In the genomic region with DNA sequence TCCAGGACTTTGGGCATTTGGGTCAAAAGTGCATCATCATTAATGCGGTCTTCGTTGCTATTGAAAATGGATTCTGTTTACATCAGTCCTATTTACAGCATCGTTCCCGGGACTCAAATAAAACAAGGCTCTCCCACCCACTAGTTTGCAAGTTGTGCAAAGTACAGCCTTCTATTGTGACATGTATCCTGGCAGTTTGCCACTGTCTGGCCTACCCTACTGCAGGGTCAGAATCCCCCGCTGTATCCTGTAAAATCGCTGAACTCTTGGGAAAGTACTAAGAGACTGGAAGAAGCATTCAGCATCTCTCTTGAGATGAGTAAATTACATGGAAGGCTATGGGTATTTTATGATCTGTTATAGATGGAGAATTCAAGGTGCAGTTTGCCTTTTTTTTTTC, we compare ENCODE assay signal across 12 mouse cellular contexts.
DNase-seq lines count a peak whose midpoint lies in the region; ATAC-seq and TF ChIP-seq lines count a peak whose summit lies in the region.
"Had no signal": no experiment of that assay in that cellular context is flagged by ENCODE, and none has a peak within 500 bp of the region (broad histone marks: within the 10 kb centered on the region; RNA-seq: fewer than 3 reads in every experiment).

No protein-coding gene starts in this region.

- no peaks in the 10 kb centered on the region for H3K9me3 ChIP-seq in forebrain, embryonic 14.5 days (replicated peaks; ENCODE audit: control insufficient read depth, low read length)
- H3K9me3 ChIP-seq in forebrain, embryonic 12.5 days = no peaks in the 10 kb centered on the region
- no peaks in the 10 kb centered on the region for H3K9me3 ChIP-seq in liver, postnatal 0 days (ENCODE audit: low read length)
- no peaks in the 10 kb centered on the region for H3K9me3 ChIP-seq in liver, embryonic 11.5 days (ENCODE audit: control insufficient read depth, low read length)
- no peaks in the 10 kb centered on the region for H3K9me3 ChIP-seq in kidney, embryonic 14.5 days (ENCODE audit: control insufficient read depth, low read length)
- no peaks in the 10 kb centered on the region for H3K9me3 ChIP-seq in lung, postnatal 0 days (ENCODE audit: low read length)
- H3K9me3 ChIP-seq: forebrain, embryonic 15.5 days; hindbrain, embryonic 10.5 days had no signal

- no peaks in the 10 kb centered on the region for H3K27me3 ChIP-seq in forebrain, embryonic 14.5 days (replicated peaks; ENCODE audit: control insufficient read depth, insufficient read depth, low read length)
- H3K27me3 ChIP-seq in forebrain, embryonic 12.5 days = no peaks in the 10 kb centered on the region
- H3K27me3 ChIP-seq in liver, postnatal 0 days (ENCODE audit: insufficient read depth, low read length) = no peaks in the 10 kb centered on the region
- no peaks in the 10 kb centered on the region for H3K27me3 ChIP-seq in liver, embryonic 11.5 days (replicated peaks; ENCODE audit: control insufficient read depth, insufficient read depth, low read length)
- H3K27me3 ChIP-seq in kidney, embryonic 14.5 days (ENCODE audit: control insufficient read depth, insufficient read depth, low read length) = no peaks in the 10 kb centered on the region
- no peaks in the 10 kb centered on the region for H3K27me3 ChIP-seq in lung, postnatal 0 days (replicated peaks; ENCODE audit: insufficient read depth, low read length)
- H3K27me3 ChIP-seq: forebrain, embryonic 15.5 days; Patski had no signal

- no peak overlapping the region for H3K9ac ChIP-seq in forebrain, embryonic 14.5 days (ENCODE audit: low read length)
- H3K9ac ChIP-seq in forebrain, embryonic 12.5 days = no peak overlapping the region
- no peak overlapping the region for H3K9ac ChIP-seq in liver, postnatal 0 days (replicated peaks)
- H3K9ac ChIP-seq in liver, embryonic 11.5 days (ENCODE audit: low read depth, low read length) = no peak overlapping the region
- no peak overlapping the region for H3K9ac ChIP-seq in kidney, embryonic 14.5 days (ENCODE audit: low read depth, low read length)
- no peak overlapping the region for H3K9ac ChIP-seq in lung, postnatal 0 days (replicated peaks; ENCODE audit: low read depth)
- H3K9ac ChIP-seq: forebrain, embryonic 15.5 days; liver, embryonic 14.5 days had no signal

- H3K4me2 ChIP-seq in forebrain, embryonic 14.5 days (ENCODE audit: low read length) = no peak overlapping the region
- no peak overlapping the region for H3K4me2 ChIP-seq in forebrain, embryonic 12.5 days
- H3K4me2 ChIP-seq in liver, postnatal 0 days (ENCODE audit: low read depth, low read length) = no peak overlapping the region
- no peak overlapping the region for H3K4me2 ChIP-seq in liver, embryonic 11.5 days
- no peak overlapping the region for H3K4me2 ChIP-seq in kidney, embryonic 14.5 days (replicated peaks; ENCODE audit: low read depth, low read length)
- no peak overlapping the region for H3K4me2 ChIP-seq in lung, postnatal 0 days (replicated peaks; ENCODE audit: low read depth, low read length)

- no peaks in the 10 kb centered on the region for H3K36me3 ChIP-seq in forebrain, embryonic 14.5 days (ENCODE audit: control insufficient read depth, insufficient read depth, low read length)
- H3K36me3 ChIP-seq in forebrain, embryonic 12.5 days (replicated peaks) = no peaks in the 10 kb centered on the region
- H3K36me3 ChIP-seq in liver, postnatal 0 days (replicated peaks; ENCODE audit: insufficient read depth, low read length) = no peaks in the 10 kb centered on the region
- H3K36me3 ChIP-seq in liver, embryonic 11.5 days (ENCODE audit: control insufficient read depth, insufficient read depth, low read length) = no peaks in the 10 kb centered on the region
- H3K36me3 ChIP-seq in kidney, embryonic 14.5 days (ENCODE audit: control insufficient read depth, insufficient read depth, low read length) = no peaks in the 10 kb centered on the region
- no peaks in the 10 kb centered on the region for H3K36me3 ChIP-seq in lung, postnatal 0 days (ENCODE audit: insufficient read depth, low read length)
- H3K36me3 ChIP-seq: forebrain, embryonic 15.5 days; hindbrain, embryonic 10.5 days had no signal

- peaks cover 16% of the 10 kb centered on the region for H3K4me1 ChIP-seq in forebrain, embryonic 14.5 days (ENCODE audit: control insufficient read depth, insufficient read depth, low read length)
- peaks cover 21% of the 10 kb centered on the region for H3K4me1 ChIP-seq in forebrain, embryonic 12.5 days
- H3K4me1 ChIP-seq in liver, postnatal 0 days (ENCODE audit: insufficient read depth) = peaks cover 3% of the 10 kb centered on the region
- no peaks in the 10 kb centered on the region for H3K4me1 ChIP-seq in liver, embryonic 11.5 days (replicated peaks; ENCODE audit: control insufficient read depth, insufficient read depth, low read length)
- H3K4me1 ChIP-seq in kidney, embryonic 14.5 days (ENCODE audit: control insufficient read depth, insufficient read depth, low read length) = peaks cover 15% of the 10 kb centered on the region
- H3K4me1 ChIP-seq in lung, postnatal 0 days (ENCODE audit: insufficient read depth, low read depth, low read length) = peaks cover 9% of the 10 kb centered on the region

- no peak for TF ChIP-seq CTCF in liver, postnatal 0 days (IDR thresholded peaks at IDR 0.05; ENCODE audit: low read depth)
- no peak for TF ChIP-seq CTCF in lung, postnatal 0 days (IDR thresholded peaks at IDR 0.05)

- DNase-seq in forebrain, embryonic 14.5 days (ENCODE audit: low spot score) = peak; percentile 61
- DNase-seq in liver, postnatal 0 days = peak; percentile 29
- no peak for DNase-seq in liver, embryonic 11.5 days (ENCODE audit: low spot score)
- DNase-seq in lung, postnatal 0 days (ENCODE audit: low spot score) = peak; percentile 78
- no peak for DNase-seq in urinary bladder, adult 2 months (ENCODE audit: low spot score)

- no peak overlapping the region for H3K27ac ChIP-seq in forebrain, embryonic 14.5 days (ENCODE audit: low read depth, low read length)
- H3K27ac ChIP-seq in forebrain, embryonic 12.5 days = no peak overlapping the region
- H3K27ac ChIP-seq in liver, postnatal 0 days (ENCODE audit: low read depth) = no peak overlapping the region
- H3K27ac ChIP-seq in liver, embryonic 11.5 days (ENCODE audit: low read depth, low read length) = no peak overlapping the region
- peak overlapping the region; percentile 24; the same call in 1 of the 2 replicates for H3K27ac ChIP-seq in kidney, embryonic 14.5 days (ENCODE audit: low read depth, low read length)
- H3K27ac ChIP-seq in lung, postnatal 0 days (ENCODE audit: low read length) = no peak overlapping the region; the same call in 1 of the 2 replicates
- H3K27ac ChIP-seq: liver, embryonic 14.5 days had no signal

- H3K4me3 ChIP-seq in forebrain, embryonic 14.5 days (ENCODE audit: low read depth, low read length) = no peak overlapping the region
- H3K4me3 ChIP-seq in forebrain, embryonic 12.5 days (replicated peaks) = no peak overlapping the region
- H3K4me3 ChIP-seq in liver, postnatal 0 days (ENCODE audit: low read depth, low read length) = no peak overlapping the region
- H3K4me3 ChIP-seq in liver, embryonic 11.5 days (ENCODE audit: low read depth, low read length) = no peak overlapping the region
- no peak overlapping the region for H3K4me3 ChIP-seq in kidney, embryonic 14.5 days (ENCODE audit: low read length)
- H3K4me3 ChIP-seq in lung, postnatal 0 days (ENCODE audit: low read depth, low read length) = no peak overlapping the region
- H3K4me3 ChIP-seq: forebrain, embryonic 15.5 days; hindbrain, embryonic 10.5 days had no signal

- WGBS in forebrain, embryonic 14.5 days = 32% methylated on average over 6 of the region's 6 CpGs
- 63% methylated on average over 6 of the region's 6 CpGs for WGBS in forebrain, embryonic 12.5 days
- WGBS in liver, postnatal 0 days (ENCODE audit: insufficient replicate concordance) = 62% methylated on average over 6 of the region's 6 CpGs
- WGBS in liver, embryonic 11.5 days = 84% methylated on average over 6 of the region's 6 CpGs
- 49% methylated on average over 6 of the region's 6 CpGs for WGBS in kidney, embryonic 14.5 days
- 36% methylated on average over 6 of the region's 6 CpGs for WGBS in lung, postnatal 0 days

- TF ChIP-seq EP300 in liver, postnatal 0 days (IDR thresholded peaks at IDR 0.05; ENCODE audit: low read depth) = no peak
- TF ChIP-seq EP300 in lung, postnatal 0 days (IDR thresholded peaks at IDR 0.05) = peak; percentile 32; the same call in 1 of the 2 replicates

- ATAC-seq in forebrain, embryonic 14.5 days = no peak
- no peak for ATAC-seq in forebrain, embryonic 12.5 days (ENCODE audit: low FRiP score)
- ATAC-seq in liver, postnatal 0 days = no peak
- ATAC-seq in liver, embryonic 11.5 days (replicated peaks; ENCODE audit: low FRiP score) = no peak
- ATAC-seq in kidney, embryonic 14.5 days (ENCODE audit: low FRiP score, low TSS enrichment) = no peak
- ATAC-seq in lung, postnatal 0 days = peak; percentile 71
- ATAC-seq in frontal cortex, adult (ENCODE audit: low TSS enrichment) = no peak
- ATAC-seq: forebrain, embryonic 15.5 days; Patski had no signal

Comparison
In these comparisons a context has a peak if more than half of its experiments do, and no peak if none do; other contexts are left out.
1. DNase-seq: peak in forebrain, embryonic 14.5 days (single experiment), liver, postnatal 0 days (single experiment) and lung, postnatal 0 days (single experiment); none in liver, embryonic 11.5 days (single experiment) and urinary bladder, adult 2 months (single experiment).